ENCODE assay signal across 13 mouse cellular contexts in the genomic region with DNA sequence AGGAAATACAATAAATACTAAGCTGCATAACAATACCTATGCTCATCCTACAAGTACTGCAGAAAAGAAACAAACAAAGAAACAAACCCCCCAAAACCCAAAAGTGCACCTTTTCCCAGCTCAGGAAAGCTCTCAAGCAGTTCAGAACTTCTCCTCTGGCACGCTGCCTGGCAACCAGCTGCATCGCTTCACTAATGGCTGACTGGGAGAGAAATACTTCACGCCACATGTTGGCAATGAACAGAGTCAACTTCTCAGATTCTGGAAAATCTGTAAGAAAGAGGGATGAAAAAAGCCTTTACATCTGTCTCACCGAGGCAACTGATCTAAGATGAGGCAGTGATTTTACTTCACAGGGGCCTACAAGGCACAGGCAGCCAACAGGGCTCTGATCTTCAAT. TPM values are rescaled to one million over a fixed set of nuclear protein-coding genes. Genes with fewer than 3 reads are reported as not detected.
A peak's percentile ranks its signal among the peaks of the same experiment; 100 is the strongest.
DNase-seq lines count a peak whose midpoint lies in the region; ATAC-seq and TF ChIP-seq lines count a peak whose summit lies in the region.
"Had no signal": no experiment of that assay in that cellular context is flagged by ENCODE, and none has a peak within 500 bp of the region (broad histone marks: within the 10 kb centered on the region; RNA-seq: fewer than 3 reads in every experiment).

No protein-coding gene starts in this region.

- no peak for TF ChIP-seq CTCF in midbrain, postnatal 0 days (IDR thresholded peaks at IDR 0.05)
- no peak for TF ChIP-seq CTCF in thymus, adult 2 months (IDR thresholded peaks at IDR 0.05; ENCODE audit: borderline replicate concordance, control insufficient read depth, extremely low read depth, insufficient read depth, low read length, poor library complexity)

- ATAC-seq in midbrain, postnatal 0 days (ENCODE audit: low FRiP score), result no peak
- no peak for ATAC-seq in midbrain, embryonic 11.5 days (ENCODE audit: low FRiP score)
- ATAC-seq: intestine, postnatal 0 days had no signal

- peaks cover 73% of the 10 kb centered on the region for H3K36me3 ChIP-seq in midbrain, postnatal 0 days (ENCODE audit: insufficient read depth, low read length)
- H3K36me3 ChIP-seq in midbrain, embryonic 11.5 days (ENCODE audit: control insufficient read depth, insufficient read depth, low read length), result peaks cover 30% of the 10 kb centered on the region; the same call in 1 of the 2 replicates
- peaks cover 41% of the 10 kb centered on the region for H3K36me3 ChIP-seq in thymus, adult 2 months (ENCODE audit: control insufficient read depth, insufficient read depth, low read length)

- H3K4me3 ChIP-seq in midbrain, postnatal 0 days (ENCODE audit: low read depth, low read length), result no peak overlapping the region
- no peak overlapping the region for H3K4me3 ChIP-seq in midbrain, embryonic 11.5 days (ENCODE audit: low read depth, low read length)
- H3K4me3 ChIP-seq in thymus, adult 2 months (ENCODE audit: control insufficient read depth, insufficient read depth, low read length), result no peak overlapping the region
- H3K4me3 ChIP-seq: liver, embryonic 13.5 days had no signal

- no peaks in the 10 kb centered on the region for H3K27me3 ChIP-seq in midbrain, postnatal 0 days (ENCODE audit: insufficient read depth, low read length)
- H3K27me3 ChIP-seq in midbrain, embryonic 11.5 days (ENCODE audit: control insufficient read depth, insufficient read depth, low read length), result no peaks in the 10 kb centered on the region
- H3K27me3 ChIP-seq in thymus, adult 2 months (ENCODE audit: control insufficient read depth, insufficient read depth, low read length), result no peaks in the 10 kb centered on the region
- H3K27me3 ChIP-seq: liver, embryonic 13.5 days had no signal

- DNase-seq in kidney, adult 18-20 months, result peak; percentile 19
- no peak for DNase-seq in kidney, adult 11 months
- DNase-seq in midbrain, postnatal 0 days (ENCODE audit: low spot score), result peak; percentile 37
- no peak for DNase-seq in midbrain, embryonic 11.5 days (ENCODE audit: low spot score, missing footprints)
- peak; percentile 66 to 72 for DNase-seq in kidney, postnatal 4 days
- peak; percentile 74 for DNase-seq in right cerebral cortex, postnatal 14 days
- no peak for DNase-seq in thymus, adult 2 months
- no peak for DNase-seq in cerebellum, postnatal 4 days (ENCODE audit: low spot score in 2 of 2)
- DNase-seq: adrenal gland, postnatal 25 days; cerebellum, adult 11-12 months; layer of hippocampus, postnatal 36 days; liver, embryonic 13.5 days had no signal

- no peak overlapping the region for H3K27ac ChIP-seq in midbrain, postnatal 0 days (ENCODE audit: low read depth, low read length)
- no peak overlapping the region for H3K27ac ChIP-seq in midbrain, embryonic 11.5 days (ENCODE audit: low read depth, low read length)
- H3K27ac ChIP-seq in thymus, adult 2 months (ENCODE audit: control insufficient read depth, insufficient read depth, low read length), result no peak overlapping the region
- H3K27ac ChIP-seq: liver, embryonic 13.5 days had no signal

- H3K4me2 ChIP-seq in midbrain, postnatal 0 days (ENCODE audit: low read depth, low read length, poor library complexity, severe bottlenecking), result no peak overlapping the region
- no peak overlapping the region for H3K4me2 ChIP-seq in midbrain, embryonic 11.5 days
- H3K4me2 ChIP-seq: liver, embryonic 13.5 days had no signal

- TF ChIP-seq POLR2A in thymus, adult 2 months (IDR thresholded peaks at IDR 0.05; ENCODE audit: control insufficient read depth, extremely low read depth, insufficient read depth, low read length, poor library complexity), result no peak

- H3K9ac ChIP-seq in midbrain, postnatal 0 days (replicated peaks; ENCODE audit: low read length, poor library complexity, severe bottlenecking), result no peak overlapping the region
- H3K9ac ChIP-seq in midbrain, embryonic 11.5 days (ENCODE audit: low read length), result no peak overlapping the region
- H3K9ac ChIP-seq: liver, embryonic 13.5 days had no signal

- 75% methylated on average over 4 of the region's 4 CpGs for WGBS in midbrain, postnatal 0 days
- WGBS in midbrain, embryonic 11.5 days, result 95% methylated on average over 4 of the region's 4 CpGs
- 85% methylated on average over 4 of the region's 4 CpGs for WGBS in thymus, adult 2 months

- no peaks in the 10 kb centered on the region for H3K9me3 ChIP-seq in midbrain, postnatal 0 days (ENCODE audit: low read length)
- H3K9me3 ChIP-seq in midbrain, embryonic 11.5 days (ENCODE audit: control insufficient read depth, low read length), result no peaks in the 10 kb centered on the region
- H3K9me3 ChIP-seq: liver, embryonic 13.5 days had no signal

- no peaks in the 10 kb centered on the region for H3K4me1 ChIP-seq in midbrain, postnatal 0 days (ENCODE audit: insufficient read depth, low read length)
- H3K4me1 ChIP-seq in midbrain, embryonic 11.5 days (ENCODE audit: control insufficient read depth, insufficient read depth, low read length), result no peaks in the 10 kb centered on the region
- peaks cover 11% of the 10 kb centered on the region for H3K4me1 ChIP-seq in thymus, adult 2 months (replicated peaks; ENCODE audit: control insufficient read depth, insufficient read depth, low read length)
- H3K4me1 ChIP-seq: liver, embryonic 13.5 days had no signal

RNA-seq across cellular contexts. Expression of a gene that starts 38.5 kb away (rescaled TPM):
- total RNA-seq in midbrain, postnatal 0 days (2014; rRNA removed), result 77.4 and 88.7 TPM in 2 replicates
- polyA plus RNA-seq in midbrain, postnatal 0 days (2015; fragmentation: Nextera tagmentation; extraction: Ambion mirVana), result 23.5 and 25.4 TPM in 2 replicates
- 28.4 and 28.9 TPM in 2 replicates for polyA plus RNA-seq in midbrain, embryonic 11.5 days (2014; fragmentation: Nextera tagmentation; extraction: Ambion mirVana)
- polyA plus RNA-seq in thymus, adult 2 months (2012; rRNA removed), result 35.7 and 36.7 TPM in 2 replicates

Comparison
In these comparisons a context has a peak if more than half of its experiments do, and no peak if none do; other contexts are left out.
1. DNase-seq: peak in kidney, adult 18-20 months (single experiment), midbrain, postnatal 0 days (single experiment), kidney, postnatal 4 days (2 of 2) and right cerebral cortex, postnatal 14 days (single experiment); none in kidney, adult 11 months (single experiment), midbrain, embryonic 11.5 days (single experiment), thymus, adult 2 months (single experiment) and cerebellum, postnatal 4 days (0 of 2).